Mouse (Mus musculus) heart, postnatal 14 days (tissue): ENCODE measurements at regions not wholly inside any gene's neighbourhood (a gene's known extent, or its start where the extent isn't known, plus 50 kb on each side); places are given as distances from the start of the nearest gene placed in this dataset.

Experiments
- DNase-seq, 2 experiments: peaks; one replicate each; pipeline ENCODE4 v3.0.0; 2021 to 2022
- intact Hi-C: fragments of 180-260 bp; cut with DNase I; formaldehyde crosslinking; loops from one replicate; pipeline ENCODE4 v1.15.1; 2025

GRCm38 (mm10) chr15:74379366-74379765 is 256.8 kb downstream of the Mroh4 start:
- intact Hi-C loops, result no loop called here

GRCm38 (mm10) chr15:74369461-74369860 is 266.7 kb downstream of the Mroh4 start:
- intact Hi-C loops, result no loop called here
- no peak for DNase-seq

More at GRCm38 (mm10) chr15:74379366-74379765, 256.8 kb downstream of the Mroh4 start:
- DNase-seq, result no peak

- peak; percentile 25 to 44 for DNase-seq
- intact Hi-C loops, result no loop called here
Observed at GRCm38 (mm10) chr15:74347911-74348310, 288.2 kb downstream of the Mroh4 start.

GRCm38 (mm10) chr15:74343591-74343990 is 292.6 kb downstream of the Mroh4 start:
- intact Hi-C loops, result no loop called here
- DNase-seq, result no peak

- intact Hi-C loops, result no loop called here
Observed at GRCm38 (mm10) chr15:74333846-74334245, 302.3 kb downstream of the Mroh4 start.

GRCm38 (mm10) chr15:74330131-74330530 is 306.0 kb downstream of the Mroh4 start:
- intact Hi-C loops, result no loop called here
- no peak for DNase-seq

More at GRCm38 (mm10) chr15:74333846-74334245, 302.3 kb downstream of the Mroh4 start:
- DNase-seq, result no peak

GRCm38 (mm10) chr15:74329221-74329620 is 306.9 kb downstream of the Mroh4 start:
- intact Hi-C loops, result no loop called here
- no peak for DNase-seq

- no peak for DNase-seq
- intact Hi-C loops, result no loop called here
Observed at GRCm38 (mm10) chr15:74326661-74327060, 309.5 kb downstream of the Mroh4 start.

- intact Hi-C loops, result no loop called here
- DNase-seq, result no peak
Observed at GRCm38 (mm10) chr15:74325543-74325942, 310.6 kb downstream of the Mroh4 start.

GRCm38 (mm10) chr15:74319407-74319806 is 316.7 kb downstream of the Mroh4 start:
- intact Hi-C loops, result no loop called here
- DNase-seq, result no peak

GRCm38 (mm10) chr15:74318422-74318841 is 317.7 kb downstream of the Mroh4 start:
- DNase-seq, result no peak
- intact Hi-C loops, result no loop called here

- intact Hi-C loops, result no loop called here
- DNase-seq, result peak; percentile 7 to 12
Observed at GRCm38 (mm10) chr15:74311082-74311481, 325.1 kb downstream of the Mroh4 start.

GRCm38 (mm10) chr15:74306543-74306942 is 329.6 kb downstream of the Mroh4 start:
- intact Hi-C loops, result no loop called here

GRCm38 (mm10) chr15:74296277-74296676 is 339.9 kb downstream of the Mroh4 start:
- no peak for DNase-seq
- intact Hi-C loops, result no loop called here

More at GRCm38 (mm10) chr15:74306543-74306942, 329.6 kb downstream of the Mroh4 start:
- DNase-seq, result no peak

- no peak for DNase-seq
- intact Hi-C loops, result no loop called here
Observed at GRCm38 (mm10) chr15:74294691-74295090, 341.5 kb downstream of the Mroh4 start.

- intact Hi-C loops, result no loop called here
- DNase-seq, result no peak
Observed at GRCm38 (mm10) chr15:74294109-74294508, 342.0 kb downstream of the Mroh4 start.

- intact Hi-C loops, result no loop called here
- no peak for DNase-seq
Observed at GRCm38 (mm10) chr15:74287492-74287891, 348.7 kb downstream of the Mroh4 start.

- no peak for DNase-seq
- intact Hi-C loops, result no loop called here
Observed at GRCm38 (mm10) chr15:74283172-74283534, 353.0 kb downstream of the Mroh4 start.

GRCm38 (mm10) chr15:74282440-74283171 is 353.5 kb downstream of the Mroh4 start:
- intact Hi-C loops, result no loop called here
- DNase-seq, result no peak

GRCm38 (mm10) chr15:74274435-74274834 is 361.7 kb downstream of the Mroh4 start:
- DNase-seq, result no peak
- intact Hi-C loops, result loop anchor here (5.0 kb wide), 1 partner anchor 277 kb away; no protein-coding TSS in a partner anchor

- intact Hi-C loops, result no loop called here
- DNase-seq, result no peak
Observed at GRCm38 (mm10) chr15:74262587-74263210, 373.5 kb downstream of the Mroh4 start.

- no peak for DNase-seq
- intact Hi-C loops, result no loop called here
Observed at GRCm38 (mm10) chr15:74258610-74259009, 377.5 kb downstream of the Mroh4 start.
